Mouse (Mus musculus) megakaryocyte-erythroid progenitor cell, adult 5-6 weeks (primary cell): ENCODE measurements around the gene Rab3b. TPM values are rescaled to one million over a fixed set of nuclear protein-coding genes. Genes with fewer than 3 reads are reported as not detected.
"Not testable (repeated sequence)": the region's sequence is repeated elsewhere in the genome, so short reads cannot be mapped to it uniquely, and the experiment has no call there.

ENCODE experiments used
- ATAC-seq: replicated peaks from 2 replicates; pipeline ENCODE4 v1.8.0; 2016; ENCODE audit warnings: mild to moderate bottlenecking, inconsistent platforms; ENCODE audit not compliant: severe bottlenecking, poor library complexity, low FRiP score, low TSS enrichment
- total RNA-seq, 2 experiments: library from RNA; stranded (forward) in 1 of 2; stranded (reverse) in 1 of 2; fragments of 200-1000, 215-1000 nt in 1 of 2; fragments of >200 nt in 1 of 2; fragmentation: Nextera tagmentation in 1 of 2; gene quantifications; 2 replicates each; pipeline ENCODE4 v1.2.3; 2014 to 2017

Gene Rab3b
- total RNA-seq, 2 experiments from 2014 or later, result not detected

- no peak for ATAC-seq
Measured at GRCm38 (mm10) chr4:108883815-108884214, 5.0 kb downstream of the Rab3b start.

DNA sequence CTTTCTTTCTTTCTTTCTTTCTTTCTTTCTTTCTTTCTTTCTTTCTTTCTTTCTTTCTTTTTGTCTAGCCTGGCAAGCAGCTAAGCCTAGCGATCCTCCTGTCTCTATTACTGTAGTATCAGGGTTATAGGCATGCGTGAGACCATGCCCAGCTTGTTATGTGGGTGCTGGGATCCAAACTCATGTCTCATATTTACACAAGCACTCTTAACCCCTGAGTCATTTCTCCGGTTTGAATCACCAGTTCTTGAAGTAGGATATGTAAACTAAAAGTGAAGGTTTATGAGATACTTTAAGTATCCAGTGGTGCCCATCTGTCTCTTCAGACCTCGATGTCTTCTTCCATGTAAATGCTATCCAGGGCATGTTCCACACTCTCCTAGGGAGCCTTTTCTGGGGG is 8.6 kb downstream of the Rab3b start:
- no peak for ATAC-seq

DNA sequence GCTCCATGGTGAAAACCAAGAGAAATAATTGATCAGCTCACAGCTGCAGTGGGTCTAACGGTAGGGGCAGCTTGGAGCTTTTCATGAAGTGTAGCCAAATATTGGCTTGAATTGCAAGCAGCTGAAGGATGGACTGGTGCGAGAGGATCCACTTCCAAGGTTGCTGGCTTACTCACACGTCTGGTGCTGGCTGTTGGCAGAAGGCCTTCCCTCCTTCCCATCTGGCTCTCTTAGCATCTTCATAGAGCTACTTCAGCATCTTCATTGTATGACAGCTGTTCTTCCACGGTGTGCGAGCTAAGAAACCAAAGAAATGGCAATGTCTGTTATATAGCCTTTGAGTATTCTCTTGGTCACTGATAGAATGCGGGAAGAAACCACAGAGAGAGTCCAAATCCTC is 12.0 kb downstream of the Rab3b start:
- no peak for ATAC-seq

DNA sequence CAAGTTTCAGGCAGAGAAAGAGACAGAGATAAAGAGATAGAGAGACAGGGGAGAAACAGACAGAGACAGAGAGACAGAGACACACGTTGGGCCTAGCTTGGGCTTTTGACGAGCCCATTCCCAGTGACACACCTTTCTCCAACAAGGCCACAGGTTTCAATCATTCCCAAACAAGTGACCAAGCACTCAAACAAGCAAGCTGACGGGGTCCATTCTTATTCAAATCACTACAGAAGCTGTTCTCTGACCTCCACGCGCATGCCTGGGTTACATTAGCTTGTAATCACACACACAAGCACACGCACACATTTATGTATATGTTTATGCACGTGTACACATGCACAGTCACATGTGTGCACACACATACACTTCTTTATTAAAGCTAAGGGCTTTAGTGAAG is 21.6 kb downstream of the Rab3b start:
- no peak for ATAC-seq

- no peak for ATAC-seq
Measured at GRCm38 (mm10) chr4:108902886-108903285, 24.0 kb downstream of the Rab3b start.

DNA sequence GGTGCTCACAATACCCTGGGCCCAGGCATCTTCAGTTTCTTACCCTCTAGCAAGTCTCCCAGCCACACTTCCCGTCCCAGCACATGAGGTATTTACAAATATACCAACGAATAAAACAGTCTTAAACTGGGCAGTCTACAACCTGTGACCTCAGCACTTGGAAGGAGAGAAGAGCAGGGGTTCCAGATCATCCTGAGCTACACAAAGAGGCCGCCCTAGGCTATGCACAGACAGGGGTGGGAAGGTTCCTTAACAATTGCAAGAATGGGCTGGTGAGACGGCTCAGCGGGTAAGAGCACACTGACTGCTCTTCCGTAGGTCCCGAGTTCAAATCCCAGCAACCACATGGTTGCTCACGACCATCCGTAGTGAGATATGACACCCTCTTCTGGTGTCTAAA is 24.5 kb downstream of the Rab3b start:
- no peak for ATAC-seq

DNA sequence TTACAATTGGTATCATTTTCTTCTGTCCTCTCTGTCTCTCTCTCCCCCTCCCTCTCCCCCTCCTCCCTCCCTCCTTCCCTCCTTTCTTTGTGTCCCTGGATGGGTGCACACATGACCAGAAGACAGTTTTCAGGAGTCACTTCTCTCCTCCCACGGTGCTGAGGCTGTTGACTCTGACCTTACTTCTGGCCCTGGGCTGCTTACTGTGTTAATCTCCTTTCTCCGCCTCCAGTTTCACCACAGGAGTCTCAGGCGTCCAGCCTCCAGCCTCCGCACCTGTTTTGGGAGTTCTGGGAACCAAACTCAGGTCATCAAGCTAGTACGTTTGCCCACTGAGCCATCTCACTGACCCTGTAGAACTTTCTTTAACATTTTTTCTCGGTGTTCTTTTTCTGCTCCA is 25.2 kb downstream of the Rab3b start:
- ATAC-seq, result no peak

- ATAC-seq, result no peak
Measured at GRCm38 (mm10) chr4:108904790-108905189, 25.9 kb downstream of the Rab3b start.

DNA sequence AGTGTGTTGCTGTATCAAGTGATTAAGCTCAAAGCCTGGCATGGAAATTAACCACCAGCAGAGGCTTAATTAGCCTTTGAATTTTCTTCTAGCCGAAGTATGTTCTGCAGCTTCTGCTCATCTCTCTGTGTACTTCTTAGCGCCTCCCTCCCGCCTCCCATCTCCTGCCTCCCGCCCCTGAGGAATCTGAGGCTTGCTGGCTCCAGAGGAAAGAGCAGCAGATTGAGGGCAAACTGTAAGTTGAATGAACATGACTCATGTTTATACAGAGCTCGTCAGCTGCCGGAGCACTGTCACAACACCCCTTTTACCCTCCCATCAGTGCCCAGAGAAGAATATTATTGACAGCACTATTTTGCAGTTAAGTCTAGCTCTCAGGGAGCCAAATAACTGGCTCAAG is 27.0 kb downstream of the Rab3b start:
- no peak for ATAC-seq

GRCm38 (mm10) chr4:108907475-108907874 is 28.6 kb downstream of the Rab3b start:
- no peak for ATAC-seq

DNA sequence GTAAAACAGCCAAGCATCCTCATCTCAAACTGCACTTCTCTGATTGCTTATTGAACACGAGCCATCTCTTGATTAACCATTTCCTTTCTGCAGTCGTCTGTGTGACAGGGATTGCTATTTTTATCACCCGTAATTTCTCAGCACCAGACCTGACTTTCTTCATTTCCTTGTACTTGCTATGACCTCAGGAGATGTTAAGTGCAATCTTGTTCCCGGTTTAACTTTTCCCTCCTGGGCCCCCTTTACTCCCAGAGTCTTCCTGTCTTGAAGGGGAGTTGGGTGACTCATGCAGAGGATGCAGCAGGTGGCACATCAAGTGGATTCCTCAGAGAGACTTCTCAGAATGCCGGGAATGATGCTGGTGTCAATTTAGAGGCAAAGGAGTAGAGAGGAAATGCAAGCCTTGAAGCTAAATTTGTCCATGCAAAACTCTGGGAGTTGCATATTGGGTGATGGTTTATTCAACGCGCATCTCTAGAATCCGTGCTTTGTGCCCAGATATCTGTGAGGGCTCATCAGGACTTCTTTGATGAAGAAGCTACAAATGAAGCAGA is 31.1 kb downstream of the Rab3b start:
- ATAC-seq, result no peak

GRCm38 (mm10) chr4:108911866-108912265 is 33.0 kb downstream of the Rab3b start:
- no peak for ATAC-seq

DNA sequence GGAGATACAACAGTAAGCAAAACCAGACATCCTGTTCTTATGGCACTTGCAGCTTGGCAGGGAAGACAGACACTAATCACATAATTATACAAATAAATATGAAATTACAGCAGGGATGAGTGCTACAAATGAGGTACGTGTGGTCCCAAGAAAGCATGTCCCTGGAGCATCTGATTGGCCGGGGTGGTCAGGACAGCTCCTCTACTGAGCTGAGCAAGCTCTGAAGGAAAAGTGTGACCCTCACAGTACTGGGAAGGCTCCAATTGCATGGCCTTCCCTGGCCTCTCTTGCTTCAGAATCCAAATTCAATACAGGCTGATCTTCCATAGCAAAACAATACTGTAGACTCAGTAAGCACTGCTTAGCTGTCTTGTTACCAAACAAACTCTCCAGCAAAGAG is 34.3 kb downstream of the Rab3b start:
- ATAC-seq, result no peak

GRCm38 (mm10) chr4:108914391-108914790 is 35.5 kb downstream of the Rab3b start:
- no peak for ATAC-seq

DNA sequence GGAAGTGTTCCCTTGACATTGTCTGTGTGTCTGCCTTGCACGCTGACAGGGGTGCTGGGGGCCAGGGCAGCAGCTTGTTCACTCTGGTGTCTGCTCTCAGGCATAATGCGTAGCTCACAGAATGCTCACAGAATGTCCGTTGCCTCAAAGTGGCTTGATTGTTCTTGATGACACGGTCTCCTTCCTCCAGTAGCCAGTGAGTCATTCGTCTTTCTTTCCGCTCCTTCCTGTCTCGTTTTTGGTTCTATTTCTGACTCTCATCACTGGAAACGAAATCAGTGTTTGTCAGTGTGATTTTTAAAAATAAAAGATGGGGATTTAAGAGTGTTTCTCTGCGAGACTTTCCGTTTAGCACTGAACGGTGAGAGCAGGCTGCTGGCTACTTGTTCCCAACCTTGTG is 36.2 kb downstream of the Rab3b start:
- ATAC-seq, result no peak

GRCm38 (mm10) chr4:108917654-108918053 is 38.8 kb downstream of the Rab3b start:
- no peak for ATAC-seq

DNA sequence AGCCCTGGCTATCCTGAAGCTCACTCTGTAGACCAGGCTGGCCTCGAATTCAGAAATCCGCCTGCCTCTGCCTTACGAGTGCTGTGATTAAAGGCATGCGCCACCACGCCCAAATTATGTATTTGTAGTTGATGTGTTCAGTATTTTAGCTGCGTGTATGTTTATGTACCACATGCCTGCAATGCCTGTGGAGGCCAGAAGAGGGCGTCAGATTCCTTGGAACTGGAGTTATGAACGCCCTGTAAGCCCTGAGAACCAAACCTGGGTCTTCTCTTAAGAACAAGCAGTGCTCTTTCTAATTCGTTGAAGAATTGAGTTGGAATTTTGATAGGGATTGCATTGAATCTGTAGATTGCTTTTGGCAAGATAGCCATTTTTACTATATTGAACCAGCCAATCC is 49.1 kb downstream of the Rab3b start:
- ATAC-seq, result not testable (repeated sequence)

DNA sequence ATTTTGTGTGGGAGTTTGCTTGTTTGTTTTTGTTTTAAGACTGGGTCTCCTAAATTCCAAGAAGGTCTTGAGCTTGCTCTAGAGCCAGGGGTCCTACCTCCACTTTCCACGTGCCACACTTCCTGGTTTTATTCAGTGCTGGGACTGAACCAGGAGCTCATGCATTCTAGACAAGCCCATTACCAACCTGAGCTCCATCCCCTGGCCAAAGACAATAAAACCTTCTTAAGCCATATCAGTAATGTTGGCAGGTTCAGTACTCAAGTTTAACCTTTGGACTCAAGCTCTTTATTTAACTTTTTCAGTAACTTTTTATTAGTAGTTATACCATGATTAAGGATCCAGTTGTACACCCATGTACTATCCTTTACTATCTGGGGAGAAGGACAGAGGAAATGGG is 54.3 kb downstream of the Rab3b start:
- no peak for ATAC-seq

DNA sequence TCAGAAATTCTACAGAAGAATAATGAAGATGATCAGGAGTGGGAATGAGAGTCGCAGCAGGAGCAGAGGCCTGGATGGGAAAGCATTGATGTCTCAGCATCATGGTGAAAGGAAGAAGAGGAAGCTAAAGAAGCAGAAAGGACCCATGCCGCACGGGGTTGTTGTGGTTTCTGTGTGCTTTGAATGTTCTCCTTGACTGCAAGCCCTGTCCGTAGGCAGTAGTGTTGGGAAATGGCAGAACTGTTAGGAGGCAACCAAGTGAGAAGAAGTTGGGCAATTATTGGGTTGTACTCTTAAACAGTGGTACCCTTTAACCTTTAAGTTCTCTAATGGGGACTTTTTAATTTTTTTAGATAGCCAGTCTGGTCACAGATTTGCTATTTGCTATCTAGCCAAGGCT is 56.0 kb downstream of the Rab3b start:
- no peak for ATAC-seq

DNA sequence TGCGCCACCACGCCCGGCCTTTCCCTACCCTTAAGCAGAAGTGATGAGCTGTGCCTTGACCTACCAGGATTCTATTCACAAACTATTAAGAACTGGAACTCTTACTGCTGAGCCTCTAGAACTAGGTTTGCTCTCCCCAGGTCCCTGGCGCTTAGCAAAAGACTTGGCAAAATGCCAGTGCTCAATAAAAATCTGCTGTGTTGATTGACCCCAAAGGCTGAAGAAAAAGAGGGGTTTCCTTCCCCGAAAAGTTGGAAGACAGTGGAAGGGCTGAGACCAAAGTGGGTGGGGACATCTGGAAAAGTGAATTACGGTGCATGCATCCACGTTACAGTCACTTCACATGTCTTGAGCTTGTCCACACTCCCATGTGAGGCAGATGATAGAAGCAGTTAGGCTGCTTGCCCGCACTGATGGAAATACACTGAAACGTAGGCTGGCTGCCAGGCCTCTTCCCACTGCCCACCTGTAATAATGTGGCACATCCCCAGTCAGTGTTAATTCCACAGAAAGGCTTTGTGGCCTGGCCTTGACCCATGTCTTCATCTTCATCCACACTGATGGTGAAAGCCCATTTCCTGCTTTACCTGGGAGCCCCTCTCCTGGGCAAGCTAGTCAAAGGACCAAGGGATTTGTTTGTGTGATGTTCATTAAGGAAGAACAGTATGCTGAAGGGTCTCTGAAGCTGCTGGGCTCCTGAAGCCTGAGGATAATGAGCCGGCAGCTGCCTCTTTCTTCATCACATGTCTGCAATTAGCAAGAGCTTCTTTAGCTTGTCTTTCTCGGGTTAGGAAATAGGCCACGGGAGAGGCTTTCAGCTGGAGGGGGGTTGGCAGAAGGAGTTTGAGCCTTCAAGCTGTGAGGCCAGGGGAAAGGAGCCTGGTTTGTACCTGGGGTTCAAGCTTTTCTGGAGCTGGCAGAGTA is 59.2 kb downstream of the Rab3b start:
- ATAC-seq, result no peak
